Comparison of ENCODE assay signal across 27 mouse cellular contexts in the genomic region with DNA sequence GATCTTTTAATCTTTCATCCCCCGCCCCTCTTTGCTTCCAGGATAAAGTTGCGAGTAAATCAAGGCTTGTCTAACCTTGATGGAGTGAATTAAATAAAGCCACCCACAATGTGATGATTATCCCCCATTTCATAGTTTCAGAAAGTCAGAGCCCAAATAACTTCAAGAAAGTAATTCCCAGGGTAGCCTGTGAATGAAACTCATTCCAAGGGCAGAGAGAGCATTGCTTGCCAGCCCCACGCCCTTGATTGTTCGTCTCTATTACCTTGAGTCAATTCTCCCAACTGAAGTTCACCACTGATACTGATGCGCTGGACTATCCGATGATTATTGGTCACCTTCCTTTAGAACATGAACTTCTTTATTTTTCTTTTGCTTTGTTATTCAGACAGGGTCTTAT.
"Had no signal": no experiment of that assay in that cellular context is flagged by ENCODE, and none has a peak within 500 bp of the region (broad histone marks: within the 10 kb centered on the region; RNA-seq: fewer than 3 reads in every experiment).

No protein-coding gene starts in this region.

- H3K4me3 ChIP-seq: gastrocnemius, adult 2 months; heart, adult 2 months; heart, embryonic 12.5 days; hindbrain, embryonic 10.5 days; hindbrain, embryonic 12.5 days; intestine, embryonic 15.5 days; layer of hippocampus, adult 2 months; left cerebral cortex, adult 2 months; limb, embryonic 10.5 days; limb, embryonic 12.5 days; liver, embryonic 13.5 days; liver, embryonic 15.5 days had no signal

- H3K27ac ChIP-seq: gastrocnemius, adult 2 months; heart, adult 2 months; hindbrain, embryonic 10.5 days; hindbrain, embryonic 12.5 days; hindbrain, embryonic 14.5 days; intestine, embryonic 15.5 days; layer of hippocampus, adult 2 months; left cerebral cortex, adult 2 months; limb, embryonic 10.5 days; limb, embryonic 12.5 days; liver, embryonic 13.5 days; liver, embryonic 15.5 days had no signal

- ATAC-seq: hindbrain, embryonic 16.5 days; inflammation-experienced regulatory T-cells, adult 6 months; intestine, embryonic 15.5 days; intestine, postnatal 0 days had no signal

- H3K9ac ChIP-seq: heart, embryonic 12.5 days; hindbrain, embryonic 12.5 days; hindbrain, embryonic 14.5 days; intestine, embryonic 15.5 days; limb, embryonic 12.5 days; liver, embryonic 13.5 days; liver, embryonic 15.5 days had no signal

- H3K4me1 ChIP-seq: heart, embryonic 12.5 days had no signal

- H3K27me3 ChIP-seq: heart, embryonic 12.5 days; hindbrain, embryonic 12.5 days; intestine, embryonic 15.5 days; limb, embryonic 12.5 days; liver, embryonic 13.5 days had no signal

- DNase-seq: gastrocnemius, adult 2 months; gastrocnemius, postnatal 10 days; gastrocnemius, postnatal 25 days; heart, adult 2 months; heart, postnatal 10 days; heart, postnatal 4 days; kidney, adult 18-20 months; kidney, adult 8-10 months; kidney, postnatal 10 days; kidney, postnatal 25 days; kidney, postnatal 4 days; liver; liver, embryonic 13.5 days had no signal

- H3K36me3 ChIP-seq: heart, embryonic 12.5 days; hindbrain, embryonic 10.5 days; hindbrain, embryonic 12.5 days; intestine, embryonic 15.5 days; limb, embryonic 10.5 days; limb, embryonic 12.5 days; liver, embryonic 13.5 days; liver, embryonic 15.5 days had no signal

- H3K9me3 ChIP-seq: heart, embryonic 12.5 days; hindbrain, embryonic 10.5 days; hindbrain, embryonic 12.5 days; intestine, embryonic 15.5 days; limb, embryonic 10.5 days; limb, embryonic 12.5 days; liver, embryonic 13.5 days; liver, embryonic 15.5 days had no signal

- H3K4me2 ChIP-seq: heart, embryonic 12.5 days; hindbrain, embryonic 12.5 days; hindbrain, embryonic 14.5 days; intestine, embryonic 15.5 days; limb, embryonic 12.5 days; liver, embryonic 11.5 days; liver, embryonic 13.5 days; liver, embryonic 15.5 days had no signal
